Mouse (Mus musculus) hindbrain, postnatal 0 days (tissue): Measurements from ENCODE around the gene Gm20388. TPM values are rescaled to one million over a fixed set of nuclear protein-coding genes. Genes with fewer than 3 reads are reported as not detected.

ENCODE experiments used
- ATAC-seq: fragments of 200-750 bp; cut with Nextera tagmentation; 2 replicates; pipeline ENCODE4 v1.8.0; 2017; ENCODE audit warnings: mild to moderate bottlenecking, moderate TSS enrichment, moderate library complexity
- DNase-seq: peaks from one replicate; pipeline ENCODE4 v3.0.0-alpha.2; 2015; ENCODE audit warnings: low spot score
- H3K27ac ChIP-seq: fragments of 300-500 bp; sonication (generic); 2 replicates; pipeline ENCODE4 v1.5.1; 2014; ENCODE audit warnings: mild to moderate bottlenecking
- H3K27me3 ChIP-seq: fragments of 300-500 bp; sonication (generic); 2 replicates; pipeline ENCODE4 v1.6.1; 2014; ENCODE audit warnings: low read length, mixed read lengths; ENCODE audit not compliant: insufficient read depth
- H3K36me3 ChIP-seq: fragments of 300-500 bp; sonication (generic); 2 replicates; pipeline ENCODE4 v1.6.1; 2014; ENCODE audit warnings: low read length, mixed read lengths; ENCODE audit not compliant: insufficient read depth
- H3K4me1 ChIP-seq: fragments of 300-500 bp; sonication (generic); 2 replicates; pipeline ENCODE4 v1.6.1; 2014; ENCODE audit warnings: antibody characterized with exemption, low read length, mixed read lengths; ENCODE audit not compliant: insufficient read depth
- H3K4me2 ChIP-seq: fragments of 300-500 bp; sonication (generic); 2 replicates; pipeline ENCODE4 v1.6.1; 2014; ENCODE audit warnings: low read depth, mild to moderate bottlenecking, low read length, moderate library complexity, mixed read lengths
- H3K4me3 ChIP-seq: fragments of 300-500 bp; sonication (generic); 2 replicates; pipeline ENCODE4 v1.5.1; 2014; ENCODE audit warnings: low read length
- H3K9ac ChIP-seq: fragments of 300-500 bp; sonication (generic); replicated peaks from 2 replicates; pipeline ENCODE4 v1.6.1; 2014; ENCODE audit warnings: mild to moderate bottlenecking, low read length, moderate library complexity, mixed read lengths
- H3K9me3 ChIP-seq: fragments of 300-500 bp; sonication (generic); 2 replicates; pipeline ENCODE4 v1.6.1; 2016; ENCODE audit warnings: low read length, mixed read lengths
- CTCF ChIP-seq: IDR thresholded peaks from 2 replicates; pipeline ENCODE4 v1.5.1; 2016; ENCODE audit warnings: antibody characterized with exemption, control low read depth, low read depth
- WGBS: fragments of 180-500 bp; shearing (Covaris S2); extraction: QIAGEN DNeasy Blood & Tissue Kit; methylation state at CpG from one replicate; pipeline ENCODE4 v1.1.7; 2014; 5-methylcytosine and 5-hydroxymethylcytosine counted together
- polyA plus RNA-seq: library from polyadenylated mRNA; unstranded; fragments of >200 nt; fragmentation: Nextera tagmentation; extraction: Ambion mirVana; gene quantifications from 2 replicates; pipeline ENCODE4 v1.2.1, GENCODE M21; 2015
- total RNA-seq: library from RNA; depleted of rRNA; stranded (reverse); fragments of >200 nt; gene quantifications from 2 replicates; pipeline ENCODE4 v1.2.3, GENCODE M21; 2014

Gene Gm20388
- total and polyA plus RNA-seq, 2 experiments from 2014 or later, result 71.3 TPM; not detected in 1

- H3K9me3 ChIP-seq, result no peaks in the 10 kb centered on the region
- H3K27ac ChIP-seq, result no peak overlapping the region
- no peak overlapping the region for H3K9ac ChIP-seq
- no peak for TF ChIP-seq CTCF
- 46% methylated on average over 9 of the region's 9 CpGs for WGBS
- ATAC-seq (no peak), DNase-seq (no peak)
- H3K27me3 ChIP-seq, result no peaks in the 10 kb centered on the region
- no peak overlapping the region for H3K4me3 ChIP-seq
- H3K4me2 ChIP-seq, result no peak overlapping the region
- H3K36me3 ChIP-seq, result no peaks in the 10 kb centered on the region
- H3K4me1 ChIP-seq, result no peaks in the 10 kb centered on the region
These were observed 2271.3 kb downstream of the Gm20388 start for GRCm38 (mm10) chr8:122181991-122182390.

- no peak for ATAC-seq
- Histone ChIP-seq H3K9ac (no peak overlapping the region), H3K36me3 (no peaks in the 10 kb centered on the region), H3K4me3 (no peak overlapping the region), H3K4me2 (no peak overlapping the region), H3K27me3 (no peaks in the 10 kb centered on the region), H3K9me3 (no peaks in the 10 kb centered on the region), H3K27ac (no peak overlapping the region), H3K4me1 (no peaks in the 10 kb centered on the region)
- TF ChIP-seq CTCF, result no peak
- WGBS, result 87% methylated on average over 19 of the region's 19 CpGs
- DNase-seq, result no peak
These were observed 2275.8 kb downstream of the Gm20388 start for GRCm38 (mm10) chr8:122186363-122186974.

- ATAC-seq (no peak), DNase-seq (no peak)
- H3K9ac ChIP-seq, result no peak overlapping the region
- TF ChIP-seq CTCF, result no peak
- no peaks in the 10 kb centered on the region for H3K9me3 ChIP-seq
- no peaks in the 10 kb centered on the region for H3K4me1 ChIP-seq
- no peak overlapping the region for H3K4me2 ChIP-seq
- no peaks in the 10 kb centered on the region for H3K36me3 ChIP-seq
- H3K27me3 ChIP-seq, result no peaks in the 10 kb centered on the region
- whole genome bisulfite sequencing, result 85% methylated on average over 4 of the region's 4 CpGs
- no peak overlapping the region for H3K27ac ChIP-seq
- H3K4me3 ChIP-seq, result no peak overlapping the region
These were observed 2276.6 kb downstream of the Gm20388 start for GRCm38 (mm10) chr8:122187271-122187670.

GRCm38 (mm10) chr8:122190349-122191053, 2279.9 kb downstream of the Gm20388 start:
- peak overlapping the region; percentile 23; the same call in 1 of the 2 replicates for H3K27ac ChIP-seq
- TF ChIP-seq CTCF, result no peak
- ATAC-seq, result peak; percentile 82

GRCm38 (mm10) chr8:122191054-122191376, 2280.4 kb downstream of the Gm20388 start:
- H3K36me3 ChIP-seq, result no peaks in the 10 kb centered on the region
- WGBS, result 72% methylated on average over 8 of the region's 8 CpGs
- DNase-seq, result no peak

More at GRCm38 (mm10) chr8:122190349-122191053, 2279.9 kb downstream of the Gm20388 start:
- H3K27me3 ChIP-seq, result no peaks in the 10 kb centered on the region
- no peaks in the 10 kb centered on the region for H3K9me3 ChIP-seq
- 47% methylated on average over 16 of the region's 16 CpGs for WGBS
- H3K4me2 ChIP-seq, result no peak overlapping the region
- DNase-seq, result peak; percentile 79
- peaks cover 5% of the 10 kb centered on the region; the same call in 1 of the 2 replicates for H3K4me1 ChIP-seq
- H3K36me3 ChIP-seq, result no peaks in the 10 kb centered on the region
- H3K9ac ChIP-seq, result no peak overlapping the region
- no peak overlapping the region for H3K4me3 ChIP-seq

GRCm38 (mm10) chr8:122192771-122193170, 2282.1 kb downstream of the Gm20388 start:
- ATAC-seq (no peak), DNase-seq (no peak)
- Histone ChIP-seq H3K4me3 (no peak overlapping the region), H3K27ac (no peak overlapping the region), H3K4me1 (peaks cover 5% of the 10 kb centered on the region; the same call in 1 of the 2 replicates), H3K9ac (no peak overlapping the region), H3K36me3 (no peaks in the 10 kb centered on the region), H3K4me2 (no peak overlapping the region), H3K9me3 (no peaks in the 10 kb centered on the region), H3K27me3 (no peaks in the 10 kb centered on the region)
- TF ChIP-seq CTCF, result no peak
- WGBS, result 80% methylated on average over 5 of the region's 5 CpGs

More at GRCm38 (mm10) chr8:122191054-122191376, 2280.4 kb downstream of the Gm20388 start:
- ATAC-seq, result no peak
- Histone ChIP-seq H3K4me1 (peaks cover 5% of the 10 kb centered on the region; the same call in 1 of the 2 replicates), H3K27ac (peak overlapping the region; percentile 23; the same call in 1 of the 2 replicates), H3K9ac (no peak overlapping the region), H3K27me3 (no peaks in the 10 kb centered on the region), H3K4me2 (no peak overlapping the region), H3K4me3 (no peak overlapping the region), H3K9me3 (no peaks in the 10 kb centered on the region)
- TF ChIP-seq CTCF, result no peak

GRCm38 (mm10) chr8:122193521-122193920, 2282.9 kb downstream of the Gm20388 start:
- 73% methylated on average over 11 of the region's 11 CpGs for WGBS

More at GRCm38 (mm10) chr8:122193521-122193920, 2282.9 kb downstream of the Gm20388 start:
- H3K27ac ChIP-seq, result no peak overlapping the region
- H3K4me1 ChIP-seq, result peaks cover 5% of the 10 kb centered on the region; the same call in 1 of the 2 replicates
- ATAC-seq (no peak), DNase-seq (no peak)
- H3K4me2 ChIP-seq, result no peak overlapping the region
- H3K27me3 ChIP-seq, result no peaks in the 10 kb centered on the region
- H3K9me3 ChIP-seq, result no peaks in the 10 kb centered on the region
- no peaks in the 10 kb centered on the region for H3K36me3 ChIP-seq
- H3K9ac ChIP-seq, result no peak overlapping the region
- no peak overlapping the region for H3K4me3 ChIP-seq
- TF ChIP-seq CTCF, result no peak
